Comparison of ENCODE assay signal across 18 mouse cellular contexts in genomic region chr19:45412694-45413093, GRCm38 (mm10). TPM values are rescaled to one million over a fixed set of nuclear protein-coding genes. Genes with fewer than 3 reads are reported as not detected.
A peak's percentile ranks its signal among the peaks of the same experiment; 100 is the strongest.
DNase-seq lines count a peak whose midpoint lies in the region; TF ChIP-seq lines count a peak whose summit lies in the region.
"Had no signal": no experiment of that assay in that cellular context is flagged by ENCODE, and none has a peak within 500 bp of the region (broad histone marks: within the 10 kb centered on the region; RNA-seq: fewer than 3 reads in every experiment).

No protein-coding gene starts in this region.

- H3K27ac ChIP-seq in limb, embryonic 10.5 days = no peak overlapping the region
- H3K27ac ChIP-seq: embryonic facial prominence, embryonic 13.5 days; forebrain, embryonic 15.5 days; heart, embryonic 10.5 days; limb, embryonic 13.5 days; liver, embryonic 14.5 days; macrophage; midbrain, embryonic 10.5 days had no signal

- no peaks in the 10 kb centered on the region for H3K9me3 ChIP-seq in limb, embryonic 10.5 days (replicated peaks)
- H3K9me3 ChIP-seq: embryonic facial prominence, embryonic 13.5 days; forebrain, embryonic 15.5 days; heart, embryonic 10.5 days; limb, embryonic 13.5 days; midbrain, embryonic 10.5 days had no signal

- no peak for TF ChIP-seq CTCF in lung, adult 2 months (IDR thresholded peaks at IDR 0.05; ENCODE audit: insufficient read depth, low read length)

- H3K27me3 ChIP-seq in limb, embryonic 10.5 days (ENCODE audit: low read depth, poor library complexity, severe bottlenecking) = no peaks in the 10 kb centered on the region
- H3K27me3 ChIP-seq: embryonic facial prominence, embryonic 13.5 days; forebrain, embryonic 15.5 days; limb, embryonic 13.5 days had no signal

- 60% methylated on average over 3 of the region's 3 CpGs for WGBS in lung, adult 2 months
- 90% methylated on average over 3 of the region's 3 CpGs for WGBS in limb, embryonic 10.5 days

- peak; percentile 40 for DNase-seq in adrenal gland, postnatal 10 days
- no peak for DNase-seq in adrenal gland, postnatal 25 days
- DNase-seq in cerebellum, postnatal 25 days = peak; percentile 27 to 45
- no peak for DNase-seq in cerebellum, adult 9-10 months
- peak; percentile 39 to 45 for DNase-seq in lung, adult 18-20 months
- no peak for DNase-seq in lung, adult 2 months
- peak; percentile 11 for DNase-seq in fat pad, adult 2 months (ENCODE audit: extremely low read depth, low read depth, low spot score)
- DNase-seq in limb, embryonic 10.5 days (ENCODE audit: low spot score) = no peak
- DNase-seq: gastrocnemius, postnatal 36 days; right cerebral cortex, postnatal 14 days; thymus, postnatal 36 days had no signal

- H3K36me3 ChIP-seq in limb, embryonic 10.5 days = no peaks in the 10 kb centered on the region
- H3K36me3 ChIP-seq: forebrain, embryonic 15.5 days had no signal

- H3K4me3 ChIP-seq in lung, adult 2 months (replicated peaks; ENCODE audit: extremely low read depth, low read depth, low read length) = no peak overlapping the region
- H3K4me3 ChIP-seq in limb, embryonic 10.5 days = no peak overlapping the region
- H3K4me3 ChIP-seq: embryonic facial prominence, embryonic 13.5 days; forebrain, embryonic 15.5 days; heart, embryonic 10.5 days; limb, embryonic 13.5 days; midbrain, embryonic 10.5 days had no signal

- TF ChIP-seq POLR2A in lung, adult 2 months (IDR thresholded peaks at IDR 0.05; ENCODE audit: borderline replicate concordance, extremely low read depth, low read depth, low read length) = no peak

- peaks cover 5% of the 10 kb centered on the region; the same call in 1 of the 2 replicates for H3K4me1 ChIP-seq in lung, adult 2 months (ENCODE audit: control insufficient read depth, insufficient read depth, low read length)
- no peaks in the 10 kb centered on the region for H3K4me1 ChIP-seq in limb, embryonic 10.5 days
- H3K4me1 ChIP-seq: forebrain, embryonic 15.5 days; heart, embryonic 10.5 days; limb, embryonic 13.5 days; midbrain, embryonic 10.5 days had no signal

RNA-seq across cellular contexts. Expression of gene Btrc, which starts 49.2 kb away (rescaled TPM):
- 10 to 100 TPM; 26.4 to 33.3 TPM for total RNA-seq in adrenal gland, postnatal 10 days (2021)
- 32.8 and 42.6 TPM in 2 replicates for total RNA-seq in adrenal gland, postnatal 25 days (2021)
- polyA plus RNA-seq in lung, adult 2 months (2012; rRNA removed) = 11.7 and 16.9 TPM in 2 replicates
- 45.0 and 53.4 TPM in 2 replicates for polyA plus RNA-seq in limb, embryonic 10.5 days (2016; fragmentation: Nextera tagmentation; extraction: Ambion mirVana)

Comparison
In these comparisons a context has a peak if more than half of its experiments do, and no peak if none do; other contexts are left out.
1. DNase-seq: peak in adrenal gland, postnatal 10 days (single experiment), cerebellum, postnatal 25 days (2 of 2), lung, adult 18-20 months (2 of 2) and fat pad, adult 2 months (single experiment); none in adrenal gland, postnatal 25 days (single experiment), cerebellum, adult 9-10 months (single experiment), lung, adult 2 months (single experiment) and limb, embryonic 10.5 days (single experiment).